Mouse (Mus musculus): ENCODE measurements around the gene 1700029F12Rik.

GRCm38 (mm10) chr13:97014366-97014765 lies 19.8 kb downstream of the 1700029F12Rik start:
- TF ChIP-seq CTCF (conservative IDR thresholded peaks at IDR 0.05; ENCODE audit: low read length) (no peak), POU5F1 (IDR thresholded peaks at IDR 0.05; ENCODE audit: borderline replicate concordance, low read length) (no peak)

Data from E14TG2a.4 (cell line).